20 mouse cellular contexts compared by ENCODE assay signal in genomic region chr11:84691410-84692148, GRCm38 (mm10).
DNase-seq lines count a peak whose midpoint lies in the region; ATAC-seq and TF ChIP-seq lines count a peak whose summit lies in the region.
"Had no signal": no experiment of that assay in that cellular context is flagged by ENCODE, and none has a peak within 500 bp of the region (broad histone marks: within the 10 kb centered on the region; RNA-seq: fewer than 3 reads in every experiment).

No protein-coding gene starts in this region.

- H3K9ac ChIP-seq in forebrain, embryonic 11.5 days (ENCODE audit: low read length): no peak overlapping the region
- H3K9ac ChIP-seq in forebrain, postnatal 0 days: no peak overlapping the region
- H3K9ac ChIP-seq in liver, embryonic 13.5 days: peak overlapping the region; percentile 26; the same call in 1 of the 2 replicates
- no peak overlapping the region for H3K9ac ChIP-seq in liver, embryonic 15.5 days
- no peak overlapping the region for H3K9ac ChIP-seq in neural tube, embryonic 13.5 days
- H3K9ac ChIP-seq: embryonic facial prominence, embryonic 13.5 days; heart, embryonic 15.5 days had no signal

- H3K27ac ChIP-seq in forebrain, embryonic 11.5 days (ENCODE audit: low read depth, low read length): no peak overlapping the region
- H3K27ac ChIP-seq in forebrain, postnatal 0 days (ENCODE audit: low read depth, low read length): no peak overlapping the region
- 0 out of 2 replicates have a peak overlapping the region, but pooled peaks have one; percentile 1 for H3K27ac ChIP-seq in liver, embryonic 13.5 days
- no peak overlapping the region for H3K27ac ChIP-seq in liver, embryonic 15.5 days (replicated peaks)
- peak overlapping the region; percentile 61 for H3K27ac ChIP-seq in neural tube, embryonic 13.5 days (replicated peaks)
- H3K27ac ChIP-seq: embryonic facial prominence, embryonic 13.5 days; heart, adult 2 months; heart, embryonic 15.5 days; limb, embryonic 10.5 days had no signal

- no peak overlapping the region for H3K4me2 ChIP-seq in forebrain, embryonic 11.5 days (ENCODE audit: low read depth, low read length, severe bottlenecking)
- H3K4me2 ChIP-seq in forebrain, postnatal 0 days (ENCODE audit: low read depth): no peak overlapping the region
- peak overlapping the region; percentile 47; the same call in 1 of the 2 replicates for H3K4me2 ChIP-seq in liver, embryonic 13.5 days
- H3K4me2 ChIP-seq in liver, embryonic 15.5 days: peak overlapping the region; percentile 55
- H3K4me2 ChIP-seq in neural tube, embryonic 13.5 days: no peak overlapping the region
- H3K4me2 ChIP-seq: embryonic facial prominence, embryonic 13.5 days; heart, embryonic 15.5 days had no signal

- 0 out of 2 replicates have a peak, but pooled peaks have one; percentile 30 for ATAC-seq in forebrain, embryonic 11.5 days (replicated peaks; ENCODE audit: low FRiP score)
- ATAC-seq in forebrain, postnatal 0 days: no peak
- no peak for ATAC-seq in liver, embryonic 13.5 days (ENCODE audit: low read depth)
- no peak for ATAC-seq in liver, embryonic 15.5 days (ENCODE audit: insufficient read depth)
- ATAC-seq in neural tube, embryonic 13.5 days (ENCODE audit: low read depth): no peak

- DNase-seq in forebrain, embryonic 11.5 days (ENCODE audit: low spot score): no peak
- no peak for DNase-seq in forebrain, postnatal 0 days
- no peak for DNase-seq in liver, embryonic 13.5 days
- DNase-seq in liver: no peak
- no peak for DNase-seq in thymus, adult 18-20 months
- DNase-seq: adrenal gland, postnatal 10 days; B cell, adult 2 months; cerebellum, adult 11-12 months; cerebellum, postnatal 36 days; gastrocnemius, postnatal 10 days; heart, adult 2 months; kidney, adult 11 months; kidney, postnatal 10 days; lung, adult 2 months; lung, postnatal 4 days had no signal

- no peaks in the 10 kb centered on the region for H3K36me3 ChIP-seq in forebrain, embryonic 11.5 days (ENCODE audit: control insufficient read depth, insufficient read depth, low read length)
- H3K36me3 ChIP-seq in forebrain, postnatal 0 days (ENCODE audit: insufficient read depth): no peaks in the 10 kb centered on the region
- no peaks in the 10 kb centered on the region for H3K36me3 ChIP-seq in liver, embryonic 13.5 days
- H3K36me3 ChIP-seq in liver, embryonic 15.5 days (replicated peaks): no peaks in the 10 kb centered on the region
- no peaks in the 10 kb centered on the region for H3K36me3 ChIP-seq in neural tube, embryonic 13.5 days
- H3K36me3 ChIP-seq: embryonic facial prominence, embryonic 13.5 days; heart, embryonic 15.5 days; limb, embryonic 10.5 days had no signal

- H3K27me3 ChIP-seq in forebrain, embryonic 11.5 days (ENCODE audit: control insufficient read depth, insufficient read depth, low read length): no peaks in the 10 kb centered on the region
- H3K27me3 ChIP-seq in forebrain, postnatal 0 days (ENCODE audit: insufficient read depth, low read length): 0 out of 2 replicates have a peak, but pooled peaks cover 3% of the 10 kb centered on the region
- peaks cover 4% of the 10 kb centered on the region; the same call in 1 of the 2 replicates for H3K27me3 ChIP-seq in liver, embryonic 13.5 days
- peaks cover 3% of the 10 kb centered on the region; the same call in 1 of the 2 replicates for H3K27me3 ChIP-seq in liver, embryonic 15.5 days
- H3K27me3 ChIP-seq in neural tube, embryonic 13.5 days: peaks cover 13% of the 10 kb centered on the region
- H3K27me3 ChIP-seq: embryonic facial prominence, embryonic 13.5 days had no signal

- H3K9me3 ChIP-seq in forebrain, embryonic 11.5 days (ENCODE audit: control insufficient read depth, low read length): no peaks in the 10 kb centered on the region
- no peaks in the 10 kb centered on the region for H3K9me3 ChIP-seq in forebrain, postnatal 0 days (ENCODE audit: low read length)
- H3K9me3 ChIP-seq in liver, embryonic 13.5 days (replicated peaks): no peaks in the 10 kb centered on the region
- H3K9me3 ChIP-seq in liver, embryonic 15.5 days (replicated peaks): no peaks in the 10 kb centered on the region
- no peaks in the 10 kb centered on the region for H3K9me3 ChIP-seq in neural tube, embryonic 13.5 days
- H3K9me3 ChIP-seq: heart, embryonic 15.5 days; limb, embryonic 10.5 days had no signal

- H3K4me3 ChIP-seq in forebrain, embryonic 11.5 days (ENCODE audit: low read depth, low read length): no peak overlapping the region
- H3K4me3 ChIP-seq in forebrain, postnatal 0 days (ENCODE audit: low read depth, low read length): no peak overlapping the region
- H3K4me3 ChIP-seq in liver, embryonic 13.5 days (replicated peaks): 0 out of 2 replicates have a peak overlapping the region, but pooled peaks have one; percentile 23
- peak overlapping the region; percentile 39 for H3K4me3 ChIP-seq in liver, embryonic 15.5 days (replicated peaks)
- no peak overlapping the region for H3K4me3 ChIP-seq in neural tube, embryonic 13.5 days
- H3K4me3 ChIP-seq: embryonic facial prominence, embryonic 13.5 days; heart, adult 2 months; heart, embryonic 15.5 days; limb, embryonic 10.5 days had no signal

- WGBS in forebrain, embryonic 11.5 days: 57% methylated on average over 3 of the region's 3 CpGs
- 44% methylated on average over 3 of the region's 3 CpGs for WGBS in forebrain, postnatal 0 days
- WGBS in liver, embryonic 13.5 days (ENCODE audit: insufficient replicate concordance): 56% methylated on average over 3 of the region's 3 CpGs
- 54% methylated on average over 3 of the region's 3 CpGs for WGBS in liver, embryonic 15.5 days (ENCODE audit: insufficient replicate concordance)
- 50% methylated on average over 3 of the region's 3 CpGs for WGBS in neural tube, embryonic 13.5 days

- no peak for TF ChIP-seq CTCF in forebrain, postnatal 0 days (IDR thresholded peaks at IDR 0.05; ENCODE audit: low read depth)

- H3K4me1 ChIP-seq in forebrain, embryonic 11.5 days (replicated peaks; ENCODE audit: control insufficient read depth, insufficient read depth, low read length): peaks cover 15% of the 10 kb centered on the region
- H3K4me1 ChIP-seq in forebrain, postnatal 0 days (ENCODE audit: insufficient read depth): no peaks in the 10 kb centered on the region
- H3K4me1 ChIP-seq in liver, embryonic 13.5 days (replicated peaks): peaks cover 23% of the 10 kb centered on the region
- peaks cover 28% of the 10 kb centered on the region for H3K4me1 ChIP-seq in liver, embryonic 15.5 days (replicated peaks)
- peaks cover 37% of the 10 kb centered on the region for H3K4me1 ChIP-seq in neural tube, embryonic 13.5 days (replicated peaks)
- H3K4me1 ChIP-seq: embryonic facial prominence, embryonic 13.5 days; heart, embryonic 15.5 days had no signal

Comparison
In these comparisons a context has a peak if more than half of its experiments do, and no peak if none do; other contexts are left out.
1. H3K27ac ChIP-seq: peak in liver, embryonic 13.5 days (single experiment) and neural tube, embryonic 13.5 days (single experiment); none in forebrain, embryonic 11.5 days (single experiment), forebrain, postnatal 0 days (single experiment) and liver, embryonic 15.5 days (single experiment).
2. H3K4me2 ChIP-seq: peak in liver, embryonic 13.5 days (single experiment) and liver, embryonic 15.5 days (single experiment); none in forebrain, embryonic 11.5 days (single experiment), forebrain, postnatal 0 days (single experiment) and neural tube, embryonic 13.5 days (single experiment).
3. H3K4me3 ChIP-seq: peak in liver, embryonic 13.5 days (single experiment) and liver, embryonic 15.5 days (single experiment); none in forebrain, embryonic 11.5 days (single experiment), forebrain, postnatal 0 days (single experiment) and neural tube, embryonic 13.5 days (single experiment).